Mouse (Mus musculus): ENCODE data around the gene Btf3. TPM values are rescaled to one million over a fixed set of nuclear protein-coding genes. Genes with fewer than 3 reads are reported as not detected.

Gene Btf3
- polyA plus RNA-seq, 1 experiment, result 440 TPM

DNA sequence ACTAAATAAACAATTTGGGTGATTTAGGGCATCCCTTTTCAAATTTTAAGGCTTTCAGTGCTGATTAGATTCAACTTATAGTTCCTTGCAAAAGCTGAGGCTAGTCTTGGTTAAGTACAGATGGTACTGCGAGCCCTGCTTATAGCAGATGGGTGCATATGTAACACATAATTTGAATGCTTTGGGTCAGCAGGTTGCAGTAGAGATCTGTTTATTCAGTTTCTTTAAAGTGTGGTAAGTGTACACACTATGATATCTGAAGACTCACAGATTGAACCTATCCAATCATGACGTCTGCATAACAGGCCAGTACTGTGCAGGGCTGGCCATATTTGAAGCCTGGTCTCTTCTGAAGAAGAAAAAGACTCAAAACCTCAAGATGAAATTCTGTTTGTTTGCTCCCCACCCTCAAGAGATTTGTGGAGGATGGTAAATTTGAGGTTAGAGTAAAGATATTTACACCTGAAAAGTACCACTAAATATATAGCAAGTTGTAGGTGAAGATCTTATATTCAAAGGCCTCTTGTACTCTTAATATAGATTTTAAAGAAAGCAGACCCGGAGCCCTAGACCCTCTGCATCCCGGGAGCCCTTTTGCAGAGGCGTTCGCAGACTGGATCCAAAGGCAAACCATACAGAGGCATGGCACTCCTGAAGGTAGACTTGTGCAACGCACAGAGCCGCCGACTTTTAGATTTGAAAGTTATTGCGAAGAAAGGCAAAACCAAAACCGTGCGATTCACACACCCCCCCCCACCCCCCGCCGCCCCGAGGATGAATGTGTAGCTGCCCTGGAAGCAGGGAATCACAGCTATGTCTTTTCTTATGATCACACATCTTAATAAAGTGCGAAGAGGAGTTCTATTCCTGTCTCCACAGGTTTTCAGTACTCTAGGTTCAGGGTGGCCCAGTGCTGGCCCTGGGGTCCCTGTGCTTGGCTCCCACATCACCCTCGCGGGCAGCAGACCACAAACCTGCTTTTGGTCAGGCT lies 40.9 kb upstream of the Btf3 start:
- TF ChIP-seq CTCF (IDR thresholded peaks at IDR 0.05; ENCODE audit: low read depth, low read length) (no peak), POLR2A (IDR thresholded peaks at IDR 0.05; ENCODE audit: borderline replicate concordance, low read depth, low read length) (no peak)
- Histone ChIP-seq H3K27ac (ENCODE audit: insufficient read depth, low read depth, low read length) (no peak overlapping the region), H3K4me3 (ENCODE audit: insufficient read depth, low read length) (no peak overlapping the region), H3K4me1 (ENCODE audit: control insufficient read depth, insufficient read depth, low read length) (0 out of 2 replicates have a peak, but pooled peaks cover 2% of the 10 kb centered on the region)

DNA sequence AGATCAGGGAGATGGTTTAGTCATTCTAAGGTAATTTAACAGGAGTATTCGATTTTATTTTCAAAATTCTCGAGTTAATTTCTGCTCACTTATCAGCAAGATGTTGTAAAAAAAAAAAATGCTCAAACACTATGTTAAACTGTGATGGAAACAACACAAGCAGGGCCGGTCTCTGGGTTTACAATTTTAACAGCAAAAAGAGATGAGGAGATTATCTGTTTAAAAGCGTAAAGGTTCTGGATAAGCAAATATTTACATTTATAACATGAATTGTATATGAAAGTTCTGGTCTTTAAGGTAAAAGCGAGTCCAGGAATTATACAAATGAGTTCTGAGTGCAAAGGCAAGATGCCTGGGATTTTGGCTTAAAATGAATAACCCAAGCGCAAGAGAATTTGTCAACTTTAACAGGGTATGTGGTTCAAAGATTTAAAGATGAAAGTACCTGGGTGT lies 40.2 kb upstream of the Btf3 start:
- TF ChIP-seq CTCF (IDR thresholded peaks at IDR 0.05; ENCODE audit: low read depth, low read length), result no peak
- TF ChIP-seq POLR2A (IDR thresholded peaks at IDR 0.05; ENCODE audit: borderline replicate concordance, low read depth, low read length), result no peak
- Histone ChIP-seq H3K27ac (ENCODE audit: insufficient read depth, low read depth, low read length) (no peak overlapping the region), H3K4me3 (ENCODE audit: insufficient read depth, low read length) (no peak overlapping the region), H3K4me1 (ENCODE audit: control insufficient read depth, insufficient read depth, low read length) (0 out of 2 replicates have a peak, but pooled peaks cover 2% of the 10 kb centered on the region)

DNA sequence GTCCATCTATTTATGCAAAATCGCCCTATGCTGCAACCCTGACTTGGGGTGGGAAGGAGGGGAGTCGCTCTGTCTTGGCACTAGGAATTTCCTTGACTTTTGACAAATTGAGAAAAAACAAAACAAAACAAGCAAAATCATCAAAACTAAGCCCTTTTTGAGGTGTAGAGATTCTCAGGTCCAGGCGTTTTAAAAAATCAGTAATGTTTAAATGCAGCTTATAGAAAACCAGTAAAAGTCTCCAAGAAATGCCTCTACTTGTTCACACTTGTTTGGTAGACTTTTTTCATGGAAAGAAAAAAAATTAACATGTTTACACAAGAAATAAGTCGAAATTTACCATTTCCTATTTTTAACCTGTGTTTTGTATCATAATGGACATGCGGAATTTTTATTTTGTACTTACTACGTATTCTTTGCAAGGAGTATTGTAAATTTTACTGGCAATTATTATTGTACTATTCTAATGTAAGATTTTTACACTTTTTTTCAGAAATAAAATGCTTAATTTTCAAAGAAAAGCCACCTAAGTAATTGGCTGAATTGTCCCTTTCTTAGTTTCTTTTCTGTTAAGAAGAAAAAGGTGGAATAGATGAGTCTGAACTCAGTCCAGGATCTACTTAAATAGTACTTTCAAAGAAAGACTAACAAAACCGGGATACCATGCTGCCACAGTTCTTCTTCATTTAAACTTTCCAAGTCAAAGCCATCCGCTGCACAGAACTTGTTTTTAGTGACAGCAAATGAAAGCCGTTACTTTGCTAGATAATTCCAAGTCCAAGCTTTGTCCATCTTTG lies 39.6 kb upstream of the Btf3 start:
- H3K4me1 ChIP-seq (ENCODE audit: control insufficient read depth, insufficient read depth, low read length), result 0 out of 2 replicates have a peak, but pooled peaks cover 2% of the 10 kb centered on the region
- no peak for TF ChIP-seq CTCF (IDR thresholded peaks at IDR 0.05; ENCODE audit: low read depth, low read length)
- no peak for TF ChIP-seq POLR2A (IDR thresholded peaks at IDR 0.05; ENCODE audit: borderline replicate concordance, low read depth, low read length)
- H3K27ac ChIP-seq (ENCODE audit: insufficient read depth, low read depth, low read length), result no peak overlapping the region
- H3K4me3 ChIP-seq (ENCODE audit: insufficient read depth, low read length), result no peak overlapping the region

DNA sequence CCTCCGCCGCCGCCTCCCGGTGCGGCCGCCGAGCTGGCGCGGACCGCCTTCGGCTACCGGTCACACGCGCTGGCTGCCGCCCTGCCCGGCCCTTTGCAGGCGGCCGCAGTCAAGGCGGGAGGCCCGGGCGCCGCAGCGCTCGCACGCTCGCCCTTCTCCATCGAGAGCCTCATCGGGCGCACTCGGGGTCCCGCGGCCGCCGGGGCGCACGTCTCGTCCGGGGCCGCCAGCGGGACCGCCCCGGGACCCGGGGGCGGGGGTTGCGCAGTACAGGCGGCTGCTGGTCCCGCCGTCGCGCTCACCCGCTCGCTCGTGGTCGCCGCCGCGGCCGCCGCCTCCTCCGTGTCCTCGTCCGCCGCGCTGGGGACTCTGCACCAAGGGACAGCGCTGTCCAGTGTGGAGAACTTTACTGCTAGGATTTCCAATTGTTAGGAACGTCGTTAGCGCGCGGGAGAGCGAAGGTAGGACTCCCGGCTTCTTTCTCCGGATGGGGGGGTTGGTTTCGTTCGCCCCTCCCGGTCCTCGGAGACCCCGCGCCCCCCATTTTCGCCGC lies 38.8 kb upstream of the Btf3 start:
- TF ChIP-seq POLR2A (IDR thresholded peaks at IDR 0.05; ENCODE audit: borderline replicate concordance, low read depth, low read length) (no peak), CTCF (IDR thresholded peaks at IDR 0.05; ENCODE audit: low read depth, low read length) (no peak)
- Histone ChIP-seq H3K4me1 (ENCODE audit: control insufficient read depth, insufficient read depth, low read length) (0 out of 2 replicates have a peak, but pooled peaks cover 2% of the 10 kb centered on the region), H3K4me3 (ENCODE audit: insufficient read depth, low read length) (peak overlapping the region; percentile 52), H3K27ac (ENCODE audit: insufficient read depth, low read depth, low read length) (no peak overlapping the region)

DNA sequence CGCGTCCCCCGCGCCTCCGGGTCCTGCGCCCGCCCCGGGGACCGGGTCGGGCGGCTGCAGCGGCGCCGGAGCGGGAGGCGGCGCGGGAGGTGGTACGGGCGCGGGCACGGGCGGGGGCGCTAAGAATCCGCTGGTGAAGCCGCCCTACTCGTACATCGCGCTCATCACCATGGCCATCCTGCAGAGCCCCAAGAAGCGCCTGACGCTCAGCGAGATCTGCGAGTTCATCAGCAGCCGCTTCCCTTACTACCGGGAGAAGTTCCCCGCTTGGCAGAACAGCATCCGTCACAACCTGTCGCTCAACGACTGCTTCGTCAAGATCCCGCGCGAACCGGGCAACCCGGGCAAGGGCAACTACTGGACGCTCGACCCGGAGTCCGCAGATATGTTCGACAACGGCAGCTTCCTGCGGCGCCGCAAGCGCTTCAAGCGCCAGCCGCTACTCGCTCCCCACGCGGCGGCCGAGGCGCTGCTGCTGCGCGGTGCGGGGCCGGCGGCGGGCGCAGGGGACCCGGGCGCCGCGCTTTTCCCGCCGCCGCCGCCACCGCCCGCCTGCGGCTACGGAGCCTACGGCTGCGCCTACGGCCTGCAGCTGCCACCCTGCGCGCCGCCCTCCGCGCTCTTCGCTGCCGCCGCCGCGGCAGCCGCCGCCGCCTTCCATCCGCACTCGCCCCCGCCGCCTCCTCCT lies 38.2 kb upstream of the Btf3 start:
- Histone ChIP-seq H3K27ac (ENCODE audit: insufficient read depth, low read depth, low read length) (no peak overlapping the region), H3K4me1 (ENCODE audit: control insufficient read depth, insufficient read depth, low read length) (0 out of 2 replicates have a peak, but pooled peaks cover 2% of the 10 kb centered on the region), H3K4me3 (ENCODE audit: insufficient read depth, low read length) (peak overlapping the region; percentile 52)
- TF ChIP-seq CTCF (IDR thresholded peaks at IDR 0.05; ENCODE audit: low read depth, low read length), result no peak
- TF ChIP-seq POLR2A (IDR thresholded peaks at IDR 0.05; ENCODE audit: borderline replicate concordance, low read depth, low read length), result no peak

DNA sequence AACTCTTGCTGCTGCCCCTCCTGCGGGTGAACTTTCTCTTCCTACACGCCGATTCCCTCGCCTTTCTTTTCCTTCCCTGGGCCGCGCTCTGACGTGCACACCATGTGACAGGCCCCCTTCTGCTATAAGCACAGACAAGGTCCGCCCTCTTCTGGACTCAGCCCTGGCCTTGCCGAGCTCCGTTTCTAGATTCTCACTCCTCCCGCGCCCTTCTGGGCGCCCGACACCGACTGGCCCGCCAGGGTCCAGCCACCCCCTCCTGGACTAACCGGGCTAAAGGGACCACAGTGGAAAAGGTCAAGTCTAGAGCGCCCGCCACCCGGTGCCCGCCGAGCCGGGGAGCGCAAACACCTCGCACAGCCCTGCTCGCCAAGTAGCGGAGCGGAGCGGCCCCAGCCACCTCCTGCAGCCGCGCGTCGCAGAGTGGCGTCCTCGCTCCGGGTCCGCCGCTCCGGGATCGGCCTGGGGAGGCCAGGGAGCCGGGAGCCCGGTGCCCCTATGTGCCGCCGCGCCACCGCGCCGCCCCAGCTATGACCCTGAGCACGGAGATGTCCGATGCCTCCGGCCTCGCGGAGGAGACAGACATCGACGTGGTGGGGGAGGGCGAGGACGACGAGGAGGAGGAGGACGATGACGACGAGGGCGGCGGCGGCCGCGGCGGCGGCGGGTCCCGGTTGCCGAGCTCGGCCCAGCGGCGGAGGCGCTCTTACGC lies 37.4 kb upstream of the Btf3 start, which contains the start of gene Foxd1:
Gene Foxd1 (plus strand): TSS at position 153 of the 712 bp plus-strand sequence.
- no peak within 1 kb of the TSS for H3K27ac ChIP-seq (ENCODE audit: insufficient read depth, low read depth, low read length)
- H3K4me3 ChIP-seq (ENCODE audit: insufficient read depth, low read length), result peak within 1 kb of the TSS; percentile 52
- TF ChIP-seq POLR2A (IDR thresholded peaks at IDR 0.05; ENCODE audit: borderline replicate concordance, low read depth, low read length) (no peak), CTCF (IDR thresholded peaks at IDR 0.05; ENCODE audit: low read depth, low read length) (no peak)
- 0 out of 2 replicates have a peak, but pooled peaks cover 2% of the 10 kb centered on the region for H3K4me1 ChIP-seq (ENCODE audit: control insufficient read depth, insufficient read depth, low read length)

DNA sequence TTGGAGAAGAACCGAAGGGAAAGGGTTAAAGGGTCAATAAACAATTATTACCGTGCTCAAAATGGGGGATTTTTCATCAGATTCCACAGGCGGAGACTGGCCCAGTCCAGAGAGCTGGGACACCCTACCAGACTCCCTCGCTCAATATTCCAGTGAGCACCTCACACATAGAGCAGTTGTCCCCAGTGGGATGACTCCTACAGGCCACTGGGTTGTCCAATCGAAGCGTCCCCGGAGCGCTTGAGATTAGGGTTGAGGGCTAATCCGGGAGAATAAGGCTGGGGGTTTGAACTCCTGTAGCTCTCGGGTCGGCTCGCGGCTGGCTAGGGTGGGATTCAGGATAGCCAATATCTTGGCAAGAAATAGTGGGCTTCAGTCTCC lies 36.9 kb upstream of the Btf3 start:
- H3K4me1 ChIP-seq (ENCODE audit: control insufficient read depth, insufficient read depth, low read length), result 0 out of 2 replicates have a peak, but pooled peaks cover 2% of the 10 kb centered on the region
- H3K4me3 ChIP-seq (ENCODE audit: insufficient read depth, low read length), result peak overlapping the region; percentile 52
- no peak overlapping the region for H3K27ac ChIP-seq (ENCODE audit: insufficient read depth, low read depth, low read length)
- TF ChIP-seq POLR2A (IDR thresholded peaks at IDR 0.05; ENCODE audit: borderline replicate concordance, low read depth, low read length) (no peak), CTCF (IDR thresholded peaks at IDR 0.05; ENCODE audit: low read depth, low read length) (no peak)

DNA sequence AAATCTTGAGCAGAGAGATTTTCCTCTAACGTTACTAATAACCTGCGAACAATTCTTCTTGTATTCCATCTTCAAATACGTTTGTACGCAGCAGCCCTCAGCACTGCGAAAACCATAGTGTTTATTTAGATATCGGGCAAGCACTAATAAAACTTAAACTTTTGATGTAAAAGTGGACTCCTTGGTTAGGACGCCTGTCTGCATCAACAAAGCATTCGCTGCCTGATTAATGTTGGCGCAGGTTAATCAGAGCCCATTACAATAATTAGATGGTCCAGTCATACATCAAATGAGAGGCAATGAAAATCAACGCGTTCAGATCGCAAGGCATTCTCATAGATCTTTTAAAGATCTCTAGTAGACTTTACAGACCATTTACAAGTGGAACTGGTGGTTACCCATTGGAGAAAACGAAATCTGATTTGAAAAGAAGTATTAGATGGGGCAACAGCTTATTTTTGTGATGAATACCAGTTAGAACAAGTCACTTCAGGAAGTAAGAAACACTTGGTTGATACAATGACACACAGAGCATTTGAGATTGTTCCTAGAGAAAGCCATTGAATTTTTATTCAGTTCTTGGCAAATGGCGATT lies 35.7 kb upstream of the Btf3 start:
- no peak overlapping the region for H3K27ac ChIP-seq (ENCODE audit: insufficient read depth, low read depth, low read length)
- no peak for TF ChIP-seq POLR2A (IDR thresholded peaks at IDR 0.05; ENCODE audit: borderline replicate concordance, low read depth, low read length)
- TF ChIP-seq CTCF (IDR thresholded peaks at IDR 0.05; ENCODE audit: low read depth, low read length), result no peak
- H3K4me3 ChIP-seq (ENCODE audit: insufficient read depth, low read length), result no peak overlapping the region
- 0 out of 2 replicates have a peak, but pooled peaks cover 2% of the 10 kb centered on the region for H3K4me1 ChIP-seq (ENCODE audit: control insufficient read depth, insufficient read depth, low read length)

Measured in bone marrow macrophage, adult 2 months (primary cell).